Mouse (Mus musculus): ENCODE results near the gene Tagln2. TPM values are rescaled to one million over a fixed set of nuclear protein-coding genes. Genes with fewer than 3 reads are reported as not detected.

Tagln2 gene
- total RNA-seq, 2 experiments from 2014 or later = 75.0 to 98.1 TPM

DNA sequence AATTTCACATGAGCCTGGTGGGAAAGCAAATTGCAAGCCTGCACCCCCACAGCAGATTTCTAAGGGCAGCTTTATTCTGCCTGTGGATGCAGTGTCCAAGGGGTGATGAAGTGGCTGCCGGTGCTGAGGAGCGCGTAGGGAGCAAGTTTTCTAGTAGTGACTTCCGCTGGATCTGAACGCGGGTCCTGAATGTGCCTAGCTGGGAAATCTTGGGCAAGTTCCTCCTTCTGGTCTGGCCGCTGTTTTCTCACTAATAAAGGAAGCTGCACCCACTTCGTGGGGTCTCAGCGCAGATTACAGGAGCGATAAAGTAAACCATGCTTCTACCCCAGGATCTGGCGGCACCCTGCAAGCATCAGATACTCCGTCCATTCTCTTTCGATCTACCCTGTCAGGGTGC is 18.7 kb upstream of the Tagln2 start:
- DNase-seq = no peak

GRCm38 (mm10) chr1:172481540-172482280 is 18.1 kb upstream of the Tagln2 start, which contains the start of gene Igsf9:
TSS of gene Igsf9 (plus strand) at chr1:172481788.
- peak; percentile 81 for DNase-seq

DNA sequence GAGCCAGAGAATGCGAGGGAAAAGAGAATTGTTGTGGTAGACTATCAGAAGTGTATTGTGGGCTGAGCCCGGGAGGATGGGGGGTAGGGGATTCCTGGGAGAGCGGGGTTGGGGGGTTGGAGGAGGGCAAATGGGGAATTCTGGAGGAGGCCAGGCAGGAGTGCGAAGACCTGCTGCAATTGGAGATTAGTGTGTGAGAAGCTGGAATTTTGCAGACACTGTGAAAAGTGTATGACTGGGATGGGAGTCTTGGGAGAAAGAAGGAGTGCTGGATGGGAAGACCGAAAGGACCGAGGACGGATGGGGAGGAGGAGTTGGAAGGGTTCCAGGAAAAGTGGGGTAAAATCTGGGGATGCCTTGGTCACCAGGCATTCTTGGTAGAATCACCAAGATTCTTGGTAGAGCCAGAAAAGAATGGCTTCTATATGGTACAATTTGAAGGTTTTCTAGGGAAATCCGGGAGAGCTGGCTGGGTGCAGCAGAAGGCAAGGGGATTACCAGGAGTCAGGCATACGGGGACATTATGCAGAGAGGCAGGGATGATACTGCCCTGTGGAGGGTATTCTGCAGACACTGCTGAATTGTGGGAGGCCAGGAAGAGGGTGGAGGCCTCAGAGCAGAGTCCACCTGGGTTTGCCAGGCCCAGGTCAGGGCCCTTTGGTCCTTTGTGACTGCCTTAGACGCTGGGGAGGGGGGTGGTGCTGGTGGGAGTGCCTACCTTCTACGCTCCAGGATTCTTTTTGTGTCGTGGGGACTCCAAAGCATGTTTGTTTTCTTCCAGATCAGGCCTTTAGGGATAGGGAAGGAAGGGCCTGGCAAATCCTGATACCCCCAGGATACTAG is 17.1 kb upstream of the Tagln2 start:
- no peak for DNase-seq

DNA sequence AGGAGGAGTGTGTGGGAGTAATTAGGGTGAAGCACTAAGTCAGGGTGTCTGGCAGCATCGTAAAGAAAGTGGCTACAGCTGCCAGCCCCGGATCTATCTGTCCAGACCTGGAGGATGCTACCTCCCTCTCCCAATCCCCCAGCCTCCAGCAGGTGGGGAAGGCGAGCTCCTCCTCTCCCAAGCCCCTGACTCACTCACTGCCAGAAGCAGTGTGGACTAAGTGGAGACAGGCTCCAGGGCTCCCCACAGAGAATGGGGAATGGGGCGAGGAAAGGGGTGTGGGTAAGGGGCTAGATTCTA is 16.5 kb upstream of the Tagln2 start:
- DNase-seq = no peak

GRCm38 (mm10) chr1:172484236-172484635 is 15.6 kb upstream of the Tagln2 start:
- DNase-seq = no peak

GRCm38 (mm10) chr1:172484671-172485070 is 15.2 kb upstream of the Tagln2 start:
- DNase-seq = no peak

DNA sequence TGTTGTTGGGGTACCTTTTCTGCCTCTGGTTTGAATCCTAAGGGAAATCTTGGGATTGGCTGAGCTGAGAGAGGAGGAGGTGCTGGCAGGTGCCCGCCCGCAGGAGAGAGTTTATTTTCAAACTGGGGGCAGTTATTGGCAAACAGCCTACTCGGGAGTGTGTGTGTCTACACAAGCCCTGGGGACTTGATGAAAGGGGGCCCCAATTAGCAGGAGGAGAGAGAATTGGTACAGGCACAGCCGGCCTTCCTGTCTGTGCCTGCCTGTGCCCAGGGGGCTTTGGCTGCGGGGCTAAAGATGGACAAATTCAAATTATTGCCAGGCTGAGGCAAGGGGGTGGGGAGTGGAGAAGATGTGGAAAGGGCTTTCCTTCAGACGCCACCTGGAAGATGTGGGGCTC is 14.0 kb upstream of the Tagln2 start:
- no peak for DNase-seq

GRCm38 (mm10) chr1:172486236-172486635 is 13.6 kb upstream of the Tagln2 start:
- DNase-seq = no peak

DNA sequence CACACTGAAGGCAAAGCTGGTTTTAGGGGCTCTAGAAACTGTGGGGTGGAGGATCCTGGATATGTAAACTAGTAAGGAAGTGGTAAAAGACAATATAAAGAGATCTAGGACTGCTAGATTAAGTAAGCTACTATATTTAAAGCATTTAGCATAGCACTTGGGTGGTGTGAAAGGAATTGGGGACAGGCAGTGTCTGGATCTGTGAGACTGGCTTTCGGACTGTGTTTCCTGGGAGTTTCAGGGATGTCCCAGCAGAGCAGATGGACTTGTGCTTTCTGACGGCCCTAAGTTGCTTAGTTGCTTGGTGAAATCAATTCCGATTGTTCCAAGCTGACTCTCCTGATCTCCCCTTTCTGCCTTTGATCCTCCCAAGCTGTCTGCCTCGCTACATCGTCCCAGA is 13.2 kb upstream of the Tagln2 start:
- DNase-seq = no peak

- no peak for DNase-seq
Measured at GRCm38 (mm10) chr1:172487859-172488258, 12.0 kb upstream of the Tagln2 start.

GRCm38 (mm10) chr1:172488831-172489230 is 11.0 kb upstream of the Tagln2 start:
- no peak for DNase-seq

- DNase-seq = no peak
Measured at GRCm38 (mm10) chr1:172489585-172490250, 10.1 kb upstream of the Tagln2 start.

GRCm38 (mm10) chr1:172490261-172490661 is 9.6 kb upstream of the Tagln2 start:
- peak; percentile 95 for DNase-seq

DNA sequence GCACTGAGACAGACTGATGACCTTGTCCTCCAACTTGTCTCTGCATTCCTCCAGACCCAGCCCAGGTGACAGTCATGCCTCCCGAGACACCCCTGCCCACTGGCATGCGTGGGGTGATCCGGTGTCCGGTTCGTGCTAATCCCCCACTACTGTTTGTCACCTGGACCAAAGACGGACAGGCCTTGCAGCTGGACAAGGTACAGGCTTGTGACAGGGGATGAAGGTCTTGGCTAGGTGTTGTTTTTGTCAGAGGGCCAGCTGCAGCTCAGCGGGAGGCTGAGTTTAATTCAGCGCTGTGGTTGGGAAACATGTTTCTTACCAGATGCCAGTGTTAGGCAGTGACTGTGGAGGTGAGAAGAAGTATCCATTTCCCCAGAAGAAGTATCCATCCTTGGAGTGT is 7.8 kb upstream of the Tagln2 start:
- DNase-seq = no peak

GRCm38 (mm10) chr1:172493516-172493915 is 6.3 kb upstream of the Tagln2 start:
- DNase-seq = no peak

- no peak for DNase-seq
Measured at GRCm38 (mm10) chr1:172496030-172496429, 3.8 kb upstream of the Tagln2 start.

DNA sequence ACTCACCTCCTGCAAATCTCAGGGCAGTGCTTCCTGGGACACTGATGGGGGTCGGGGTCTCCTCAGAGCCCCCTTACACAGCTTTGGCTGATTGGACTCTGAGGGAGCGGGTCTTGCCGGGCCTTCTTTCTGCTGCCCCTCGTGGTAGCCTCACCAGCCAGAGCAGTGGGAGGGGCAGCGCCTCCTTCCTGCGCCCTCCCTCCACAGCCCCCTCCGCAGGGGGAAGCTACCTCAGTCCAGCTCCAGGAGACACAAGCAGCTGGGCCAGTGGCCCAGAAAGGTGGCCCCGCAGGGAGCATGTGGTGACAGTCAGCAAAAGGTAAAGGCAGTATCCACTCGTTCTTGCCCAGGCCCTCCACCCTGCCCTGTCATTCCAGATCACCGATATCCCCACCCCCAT is 2.4 kb upstream of the Tagln2 start:
- DNase-seq = no peak

DNA sequence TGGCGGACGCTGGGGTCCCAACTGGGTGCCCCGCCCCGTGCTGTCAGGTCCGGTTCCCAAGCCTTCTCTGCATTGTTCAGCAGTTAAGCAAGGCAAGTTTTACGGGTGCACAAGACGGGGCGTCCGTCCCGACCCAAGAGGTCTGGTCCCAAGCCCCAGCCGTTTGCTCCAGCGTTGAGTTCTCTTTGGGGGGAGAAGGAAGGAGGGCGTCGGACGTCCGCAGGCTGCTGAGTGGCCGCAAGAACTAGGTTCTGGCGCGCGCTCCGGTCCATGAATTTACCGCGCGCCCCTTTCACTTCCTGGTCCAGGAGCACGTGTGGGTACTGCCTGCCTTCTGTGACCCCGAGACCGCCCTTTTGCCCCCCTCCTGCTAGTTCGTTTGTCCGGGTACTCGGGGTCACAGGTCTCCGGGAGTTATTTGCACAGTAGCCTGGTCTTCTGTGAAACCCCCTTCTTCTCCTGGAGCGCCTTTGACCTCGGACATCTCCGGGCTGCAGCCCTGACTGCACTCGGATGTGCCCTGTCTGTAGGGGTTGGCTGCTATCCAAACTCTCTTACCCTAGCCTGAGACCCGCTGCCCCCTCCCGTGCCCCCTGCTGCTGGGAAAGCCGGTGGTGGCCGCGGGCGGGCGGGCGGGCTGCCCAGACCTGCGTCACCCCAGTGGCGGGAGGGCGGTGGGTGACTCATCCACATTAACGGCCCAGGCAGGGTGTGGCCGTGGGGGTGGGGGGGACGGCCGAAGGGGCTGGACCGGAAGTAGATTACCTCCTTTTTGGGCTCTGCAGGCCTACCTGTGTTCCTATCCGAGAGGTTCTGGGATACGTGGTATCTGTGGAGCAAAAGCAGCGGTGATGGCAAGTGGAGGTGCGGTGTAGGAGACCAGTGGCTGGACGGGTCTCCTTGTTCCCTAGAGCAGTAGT is 864 bp downstream of the Tagln2 start:
- DNase-seq = peak; percentile 68

GRCm38 (mm10) chr1:172501371-172502144 is 1.7 kb downstream of the Tagln2 start:
- DNase-seq = peak; percentile 58

DNA sequence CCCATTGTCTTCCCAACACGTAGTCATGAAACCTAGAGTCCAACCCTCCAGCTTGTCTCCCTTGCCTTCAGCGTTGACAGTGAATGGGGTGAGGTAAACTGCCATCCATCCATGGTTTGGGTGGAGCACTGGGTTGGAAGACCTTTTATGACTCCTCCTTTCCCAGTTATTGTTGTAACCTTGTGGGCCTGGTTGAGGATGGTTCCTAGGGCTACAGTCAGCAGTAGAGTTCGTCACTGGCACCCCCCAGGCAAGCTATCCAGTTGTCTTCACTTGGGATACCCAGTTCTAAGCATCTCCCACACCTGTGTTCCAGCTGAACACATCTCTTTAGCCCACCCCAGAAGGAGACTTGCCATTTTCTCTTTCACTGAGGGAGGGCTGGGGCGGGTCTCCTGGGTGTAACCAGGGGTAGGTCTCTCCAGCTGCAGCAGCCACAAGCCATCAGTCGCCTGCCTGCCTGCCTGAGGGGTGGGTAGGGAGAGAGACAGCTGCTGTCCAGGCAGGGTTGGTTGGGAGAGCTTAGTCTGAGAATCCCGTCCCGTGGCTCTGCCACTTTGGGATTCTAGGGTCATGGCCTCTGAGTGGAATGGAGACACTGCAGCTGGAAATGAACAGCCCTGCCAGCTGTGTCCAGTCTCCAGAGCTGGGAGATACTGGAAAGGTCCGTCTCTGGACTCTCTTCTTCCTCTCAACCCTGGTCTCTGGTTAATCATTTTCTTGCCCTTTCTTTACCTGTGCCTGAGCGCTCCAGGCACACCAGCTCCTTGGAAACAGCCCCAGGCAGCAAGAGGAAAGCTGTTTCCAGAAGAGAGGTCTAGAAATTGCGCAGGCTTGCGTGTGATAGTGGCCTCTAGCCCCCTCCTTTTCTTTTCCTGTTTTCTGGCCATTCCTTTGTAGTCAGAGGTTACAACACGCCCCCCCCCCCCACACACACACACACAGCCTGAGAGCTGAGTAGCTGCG is 2.6 kb downstream of the Tagln2 start:
- DNase-seq = no peak

Measured in gastrocnemius, postnatal 10 days (tissue).